Mouse (Mus musculus) limb, embryonic 13.5 days (tissue): Measurements from ENCODE around the gene Gnb2. TPM values are rescaled to one million over a fixed set of nuclear protein-coding genes. Genes with fewer than 3 reads are reported as not detected.

Experiments used
- ATAC-seq: fragments of 200-750 bp; cut with Nextera tagmentation; 2 replicates; pipeline ENCODE4 v1.8.0; 2017; ENCODE audit warnings: low read depth, moderate number of reproducible peaks, moderate TSS enrichment; ENCODE audit not compliant: low FRiP score
- H3K27ac ChIP-seq: fragments of 300-500 bp; sonication (generic); 2 replicates; pipeline ENCODE4 v1.5.1; 2015; ENCODE audit warnings: inconsistent platforms, mild to moderate bottlenecking, moderate library complexity
- H3K27me3 ChIP-seq: fragments of 300-500 bp; sonication (generic); 2 replicates; pipeline ENCODE4 v1.6.1; 2015; ENCODE audit warnings: mild to moderate bottlenecking, inconsistent platforms
- H3K36me3 ChIP-seq: fragments of 300-500 bp; sonication (generic); 2 replicates; pipeline ENCODE4 v1.6.1; 2015; ENCODE audit warnings: inconsistent platforms, mild to moderate bottlenecking, moderate library complexity
- H3K4me1 ChIP-seq: fragments of 300-500 bp; sonication (generic); 2 replicates; pipeline ENCODE4 v1.6.1; 2015; ENCODE audit warnings: inconsistent platforms
- H3K4me2 ChIP-seq: fragments of 300-500 bp; sonication (generic); replicated peaks from 2 replicates; pipeline ENCODE4 v1.6.1; 2015; ENCODE audit warnings: inconsistent platforms, mild to moderate bottlenecking, moderate library complexity
- H3K4me3 ChIP-seq: fragments of 300-500 bp; sonication (generic); 2 replicates; pipeline ENCODE4 v1.5.1; 2015; ENCODE audit warnings: moderate library complexity, mild to moderate bottlenecking, inconsistent platforms
- H3K9ac ChIP-seq: fragments of 300-500 bp; sonication (generic); 2 replicates; pipeline ENCODE4 v1.6.1; 2015; ENCODE audit warnings: mild to moderate bottlenecking, inconsistent platforms
- H3K9me3 ChIP-seq: fragments of 300-500 bp; sonication (generic); 2 replicates; pipeline ENCODE4 v1.6.1; 2016; ENCODE audit warnings: inconsistent platforms
- WGBS: fragments of 180-500 bp; shearing (Covaris S2); methylation state at CpG from one replicate; pipeline ENCODE4 v1.1.7; 2015; 5-methylcytosine and 5-hydroxymethylcytosine counted together
- microRNA-seq: library from miRNA; unstranded; fragments of <30 nt; microRNA quantifications from one replicate; pipeline ENCODE4, GENCODE M21; 2016
- polyA plus RNA-seq: library from polyadenylated mRNA; unstranded; fragments of >200 nt; fragmentation: Nextera tagmentation; extraction: Ambion mirVana; gene quantifications from 2 replicates; pipeline ENCODE4 v1.2.1, GENCODE M21; 2015

The Gnb2 gene
- polyA plus RNA-seq, 1 experiment from 2014 or later, result 343 TPM

DNA sequence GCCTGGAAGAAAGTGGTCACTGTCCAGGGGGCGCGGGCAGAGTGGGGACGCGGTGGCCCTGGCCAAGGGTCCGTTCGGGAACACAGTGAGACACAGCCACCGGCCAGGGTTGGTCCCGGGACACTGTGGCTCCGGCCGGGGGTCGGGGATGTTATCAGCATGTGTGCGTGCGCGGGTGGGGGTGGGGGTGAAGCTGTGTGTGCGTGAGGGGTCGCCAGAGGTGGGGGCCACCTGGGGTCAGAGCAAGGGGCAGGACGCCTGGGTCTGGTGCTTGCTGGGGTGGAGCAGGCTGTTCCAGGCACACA, 47.5 kb downstream of the Gnb2 start:
- H3K9ac ChIP-seq, result peak overlapping the region; percentile 61

DNA sequence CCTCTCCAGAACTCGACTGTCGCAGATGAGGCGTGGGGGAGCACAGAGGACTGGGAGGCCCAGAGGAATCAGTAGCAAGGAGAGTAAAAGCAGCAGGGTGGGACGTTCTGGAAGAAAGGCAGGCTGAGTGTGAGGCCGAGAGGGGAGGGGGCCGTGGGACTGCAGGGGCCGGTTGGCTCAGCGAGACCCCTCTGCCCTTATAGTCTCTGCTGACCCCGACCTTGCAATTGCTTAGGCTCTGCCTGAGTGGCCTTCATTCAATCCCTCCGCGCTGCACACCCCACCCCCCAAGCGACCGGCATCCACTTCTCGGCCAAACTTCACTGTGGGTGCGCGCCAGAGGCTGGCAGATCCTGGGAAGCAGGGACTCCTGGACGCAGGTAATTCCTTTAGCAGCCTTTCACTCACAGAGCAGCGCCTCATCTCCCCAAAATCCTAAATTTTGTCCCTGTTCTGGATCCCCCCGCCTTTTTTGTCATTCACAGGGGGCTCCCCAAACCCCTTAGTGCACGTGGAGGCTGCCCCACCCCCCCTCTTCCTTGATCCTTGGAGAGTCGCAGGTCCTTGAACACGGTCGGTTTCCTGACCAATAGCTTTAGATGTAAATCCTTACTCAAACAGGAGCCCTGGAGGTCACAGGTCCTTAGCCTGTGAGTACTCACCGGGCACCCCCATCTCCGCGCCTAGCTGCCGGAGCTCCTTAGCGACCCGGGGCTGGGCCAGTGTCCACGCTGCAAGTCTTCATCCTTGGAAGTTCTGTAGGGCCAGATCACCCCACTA, 48.0 kb downstream of the Gnb2 start:
- peak overlapping the region; percentile 61 for H3K9ac ChIP-seq
- ATAC-seq, result no peak
- peaks cover 22% of the 10 kb centered on the region for H3K4me1 ChIP-seq
- no peaks in the 10 kb centered on the region for H3K36me3 ChIP-seq
- no peaks in the 10 kb centered on the region for H3K9me3 ChIP-seq
- H3K27ac ChIP-seq, result no peak overlapping the region
- H3K27me3 ChIP-seq, result peaks cover 30% of the 10 kb centered on the region
- H3K4me2 ChIP-seq, result peak overlapping the region; percentile 67
- H3K4me3 ChIP-seq, result peak overlapping the region; percentile 41
- 8% methylated on average over 30 of the region's 30 CpGs for WGBS

More for the DNA sequence above, 47.5 kb downstream of the Gnb2 start:
- no peaks in the 10 kb centered on the region for H3K9me3 ChIP-seq
- H3K36me3 ChIP-seq, result no peaks in the 10 kb centered on the region
- WGBS, result 3% methylated on average over 17 of the region's 17 CpGs
- no peak overlapping the region for H3K27ac ChIP-seq
- peak overlapping the region; percentile 41 for H3K4me3 ChIP-seq
- H3K4me1 ChIP-seq, result peaks cover 23% of the 10 kb centered on the region
- peak overlapping the region; percentile 67 for H3K4me2 ChIP-seq
- peaks cover 30% of the 10 kb centered on the region for H3K27me3 ChIP-seq
- no peak for ATAC-seq

DNA sequence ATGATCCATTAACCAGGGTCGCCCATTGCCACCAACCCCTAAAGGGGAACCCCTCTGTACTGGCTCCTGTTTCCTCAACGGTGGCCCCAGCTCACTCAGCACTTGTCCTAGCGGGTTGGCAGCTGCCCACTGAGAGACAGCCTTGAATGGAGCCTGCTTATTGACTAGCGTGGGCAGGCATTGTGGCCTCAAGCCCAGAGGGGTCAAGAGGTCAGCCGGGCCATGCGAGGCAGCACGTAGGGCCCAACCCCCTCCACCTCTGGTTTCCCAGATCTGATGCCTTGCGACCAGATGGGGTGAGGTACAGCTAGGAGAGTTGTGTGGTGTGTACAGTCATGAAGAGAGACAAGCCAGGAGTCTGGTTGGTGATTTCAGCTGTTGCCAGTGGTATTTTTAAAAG, 51.4 kb downstream of the Gnb2 start:
- Histone ChIP-seq H3K27ac (no peak overlapping the region), H3K4me1 (peaks cover 22% of the 10 kb centered on the region), H3K4me3 (no peak overlapping the region), H3K36me3 (no peaks in the 10 kb centered on the region), H3K9ac (no peak overlapping the region), H3K27me3 (peaks cover 27% of the 10 kb centered on the region), H3K9me3 (no peaks in the 10 kb centered on the region), H3K4me2 (no peak overlapping the region)
- ATAC-seq, result no peak
- 37% methylated on average over 8 of the region's 8 CpGs for WGBS

GRCm38 (mm10) chr5:137481138-137481537, 52.2 kb downstream of the Gnb2 start:
- H3K36me3 ChIP-seq, result no peaks in the 10 kb centered on the region
- no peak overlapping the region for H3K4me2 ChIP-seq
- no peak overlapping the region for H3K9ac ChIP-seq
- H3K27ac ChIP-seq, result no peak overlapping the region
- no peaks in the 10 kb centered on the region for H3K9me3 ChIP-seq
- peaks cover 20% of the 10 kb centered on the region for H3K27me3 ChIP-seq
- ATAC-seq, result no peak
- H3K4me1 ChIP-seq, result peaks cover 19% of the 10 kb centered on the region
- H3K4me3 ChIP-seq, result no peak overlapping the region

Small RNAs within 50 kb of the gene (microRNA-seq; reads per million reads assigned to microRNA genes)
- gene Mir6418, result 0.52 reads per million

Other genes with a start within 250 kb of the Gnb2 start
- gene Ache, start 246.0 kb downstream of the Gnb2 start, polyA plus RNA-seq, result 17.2 and 18.3 TPM in 2 replicates
- 8.4 and 9.6 TPM in 2 replicates for gene Ufsp1, start 238.9 kb downstream of the Gnb2 start, polyA plus RNA-seq
- 141 and 149 TPM in 2 replicates for gene Srrt, start 225.8 kb downstream of the Gnb2 start, polyA plus RNA-seq
- gene Trip6, start 219.1 kb downstream of the Gnb2 start, polyA plus RNA-seq, result 104 and 107 TPM in 2 replicates
- gene Slc12a9, start 199.9 kb downstream of the Gnb2 start, polyA plus RNA-seq, result 17.2 and 17.9 TPM in 2 replicates
- 76.5 and 82.3 TPM in 2 replicates for gene Ephb4, start 183.4 kb downstream of the Gnb2 start, polyA plus RNA-seq
- gene Zan, start 56.4 kb downstream of the Gnb2 start, polyA plus RNA-seq, result 0.05 and 0.29 TPM in 2 replicates
- gene Pop7, start 31.0 kb downstream of the Gnb2 start, polyA plus RNA-seq, result 48.4 and 54.0 TPM in 2 replicates
- gene Gigyf1, start 15.0 kb downstream of the Gnb2 start, polyA plus RNA-seq, result 16.1 and 16.7 TPM in 2 replicates
- gene Epo, start 268 bp downstream of the Gnb2 start, polyA plus RNA-seq, result 0.78 and 0.86 TPM in 2 replicates
- gene Actl6b, start 20.0 kb upstream of the Gnb2 start, polyA plus RNA-seq, result 0.45 and 0.93 TPM in 2 replicates
- gene Tfr2, start 36.3 kb upstream of the Gnb2 start, polyA plus RNA-seq, result 0.32 and 0.38 TPM in 2 replicates
- 27.9 and 28.7 TPM in 2 replicates for gene Mospd3, start 67.5 kb upstream of the Gnb2 start, polyA plus RNA-seq
- 152 and 157 TPM in 2 replicates for gene Pcolce, start 80.3 kb upstream of the Gnb2 start, polyA plus RNA-seq
- gene Fbxo24, start 95.5 kb upstream of the Gnb2 start, polyA plus RNA-seq, result 0.19 and 0.23 TPM in 2 replicates
- gene Lrch4, start 95.6 kb upstream of the Gnb2 start, polyA plus RNA-seq, result 34.0 and 34.3 TPM in 2 replicates
- 6.1 and 9.6 TPM in 2 replicates for gene Gm20605, start 95.7 kb upstream of the Gnb2 start, polyA plus RNA-seq
- 7.3 and 8.9 TPM in 2 replicates for gene Sap25, start 107.8 kb upstream of the Gnb2 start, polyA plus RNA-seq
- gene Irs3, start 112.2 kb upstream of the Gnb2 start, polyA plus RNA-seq, result 0.18 and 0.26 TPM in 2 replicates
- gene Agfg2, start 151.2 kb upstream of the Gnb2 start, polyA plus RNA-seq, result 19.4 and 19.7 TPM in 2 replicates
- gene Nyap1, start 208.1 kb upstream of the Gnb2 start, polyA plus RNA-seq, result 2.9 and 4.0 TPM in 2 replicates
- 128 and 134 TPM in 2 replicates for gene Tsc22d4, start 212.2 kb upstream of the Gnb2 start, polyA plus RNA-seq
- gene Ppp1r35, start 245.3 kb upstream of the Gnb2 start, polyA plus RNA-seq, result 26.5 and 27.2 TPM in 2 replicates